Mouse (Mus musculus) yolk sac, embryonic 10.5 days (tissue): ENCODE measurements around the gene Frmd4b.

Experiments used
- DNase-seq: peaks from one replicate; pipeline ENCODE4 v3.0.0-alpha.2; 2017; ENCODE audit warnings: low spot score

The Frmd4b gene

GRCm38 (mm10) chr6:97252086-97252485, 365.3 kb downstream of the Frmd4b start:
- DNase-seq: no peak

GRCm38 (mm10) chr6:97250966-97251365, 366.4 kb downstream of the Frmd4b start:
- DNase-seq: peak; percentile 25

DNA sequence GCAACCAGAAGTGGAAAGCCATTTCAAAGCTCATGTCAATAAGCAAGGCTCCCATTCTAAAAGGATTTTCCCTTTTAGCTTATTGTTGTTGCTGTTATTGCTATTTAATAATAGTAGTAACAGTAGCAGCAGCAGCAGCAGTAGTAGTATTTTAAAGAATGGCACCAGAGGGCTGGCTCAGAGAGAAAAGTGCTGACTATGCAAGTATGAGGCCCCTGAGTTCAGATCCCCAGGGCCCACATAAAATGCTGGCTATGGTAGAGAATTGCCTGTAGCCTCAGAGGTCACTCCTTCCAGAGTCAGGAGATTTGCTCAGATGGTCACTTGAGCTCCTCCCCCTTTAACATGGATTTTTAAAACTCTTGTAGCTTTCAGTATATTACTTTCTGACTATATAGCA, 372.1 kb downstream of the Frmd4b start:
- no peak for DNase-seq

GRCm38 (mm10) chr6:97242522-97242921, 374.8 kb downstream of the Frmd4b start:
- DNase-seq: no peak

- no peak for DNase-seq
Observed at GRCm38 (mm10) chr6:97240092-97240491, 377.2 kb downstream of the Frmd4b start.

DNA sequence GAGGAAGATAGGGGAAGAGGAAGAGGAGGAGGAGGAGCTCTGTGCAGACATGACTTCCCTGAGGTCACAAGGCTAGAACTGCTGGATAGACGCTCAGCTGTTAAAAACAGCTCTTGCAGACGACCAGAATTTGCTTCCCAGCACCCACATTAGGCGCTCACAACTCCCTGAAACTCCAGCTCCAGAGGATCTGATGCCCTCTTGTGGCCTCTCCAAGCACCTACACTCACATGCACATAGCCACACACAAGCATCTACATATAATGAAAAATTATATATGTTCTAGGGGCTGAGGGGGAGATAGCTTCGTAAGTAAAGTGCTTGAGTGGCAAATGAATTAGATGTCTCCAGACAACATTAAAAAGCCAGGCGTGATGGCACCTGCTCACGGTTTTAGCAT, 378.0 kb downstream of the Frmd4b start:
- DNase-seq: no peak
